Mouse (Mus musculus) urinary bladder, postnatal 25 days (tissue): Measurements from ENCODE around the gene Def6.

Experiments used
- DNase-seq: peaks from one replicate; pipeline ENCODE4 v3.0.0; 2022; ENCODE audit warnings: low spot score

Gene Def6

DNA sequence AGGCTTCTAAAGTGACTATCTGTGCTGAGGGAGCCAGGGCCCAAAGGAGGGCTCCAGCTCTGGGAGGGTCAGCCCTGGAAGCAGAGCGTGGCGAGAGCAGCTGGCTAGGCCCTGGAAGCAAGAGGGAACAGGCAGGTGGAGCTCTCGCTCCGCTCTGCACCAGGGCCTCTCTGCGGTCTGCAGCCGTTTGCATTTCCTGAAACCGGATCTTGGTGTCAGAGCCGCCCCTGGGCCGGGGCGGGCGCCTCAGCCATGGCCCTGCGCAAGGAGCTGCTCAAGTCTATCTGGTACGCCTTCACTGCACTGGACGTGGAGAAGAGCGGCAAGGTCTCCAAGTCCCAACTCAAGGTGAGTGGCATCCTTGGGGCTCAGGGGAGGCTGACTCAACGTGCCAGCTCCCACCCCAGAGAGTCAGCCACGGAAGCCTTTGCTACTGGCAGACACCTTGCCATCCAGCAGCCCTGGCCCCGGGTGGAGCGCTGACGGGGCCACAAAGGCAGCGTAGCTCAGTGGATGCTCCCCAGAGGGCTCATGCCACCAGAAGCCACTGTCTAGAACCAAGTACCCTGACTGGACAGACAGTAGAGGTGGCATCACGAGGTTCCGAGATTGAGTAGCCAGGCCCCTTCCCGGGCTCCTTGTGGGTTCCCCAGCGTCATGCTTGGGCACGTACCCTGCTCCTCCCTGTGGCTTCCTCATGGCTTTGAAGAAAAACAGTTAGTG lies at the start of gene Def6:
Def6 (plus strand) TSS at position 188 of the 723 bp plus-strand sequence.
- peak; percentile 57 for DNase-seq

DNA sequence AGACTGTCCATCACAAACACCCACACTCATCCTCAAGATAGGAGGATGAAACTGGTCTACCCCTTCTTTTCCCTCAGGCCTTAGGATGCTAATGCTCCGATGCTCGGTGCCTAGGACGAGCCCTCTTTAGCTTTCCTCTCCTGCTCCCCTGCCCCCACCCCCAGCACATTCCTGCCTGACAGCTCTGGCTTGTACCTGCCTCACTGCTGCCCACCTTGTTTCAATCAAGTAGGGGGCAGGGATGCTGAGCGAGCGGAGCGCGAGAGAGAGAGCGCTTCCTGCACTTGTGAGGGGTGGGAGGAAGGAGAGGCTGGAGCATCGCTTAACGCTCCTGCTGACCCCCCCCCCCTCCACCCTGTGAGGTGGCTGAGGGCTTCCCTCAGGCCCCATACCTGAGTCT lies 47.2 kb upstream of the Def6 start:
- DNase-seq = no peak

DNA sequence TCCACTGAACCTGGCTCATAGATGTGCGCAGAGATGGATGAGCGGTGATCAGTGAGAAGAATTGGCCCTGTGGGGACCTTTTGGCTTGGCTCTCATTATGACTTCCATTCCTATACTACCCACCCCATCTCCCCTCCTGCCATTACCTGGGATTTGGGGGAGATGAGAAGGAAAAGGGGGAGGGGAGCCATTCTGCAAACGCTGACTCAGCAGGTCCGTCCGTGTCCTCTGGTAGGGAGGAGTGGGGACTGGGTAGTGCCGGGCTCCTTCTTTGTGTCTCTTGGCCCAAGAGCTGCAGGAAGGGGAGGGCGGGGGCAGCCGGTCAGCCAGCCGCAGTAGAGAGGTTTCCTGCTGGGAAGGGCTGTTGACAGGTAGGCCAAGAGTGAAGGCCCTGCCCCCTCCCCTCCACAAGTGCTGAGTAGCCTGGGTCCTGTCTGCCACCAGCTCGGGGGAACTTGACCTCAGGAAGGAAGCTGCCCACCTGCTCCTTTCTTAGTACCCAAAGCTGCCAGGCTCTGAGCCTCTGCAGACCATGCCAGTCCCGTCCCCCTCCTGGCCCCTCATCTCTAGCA lies 46.2 kb upstream of the Def6 start:
- no peak for DNase-seq

DNA sequence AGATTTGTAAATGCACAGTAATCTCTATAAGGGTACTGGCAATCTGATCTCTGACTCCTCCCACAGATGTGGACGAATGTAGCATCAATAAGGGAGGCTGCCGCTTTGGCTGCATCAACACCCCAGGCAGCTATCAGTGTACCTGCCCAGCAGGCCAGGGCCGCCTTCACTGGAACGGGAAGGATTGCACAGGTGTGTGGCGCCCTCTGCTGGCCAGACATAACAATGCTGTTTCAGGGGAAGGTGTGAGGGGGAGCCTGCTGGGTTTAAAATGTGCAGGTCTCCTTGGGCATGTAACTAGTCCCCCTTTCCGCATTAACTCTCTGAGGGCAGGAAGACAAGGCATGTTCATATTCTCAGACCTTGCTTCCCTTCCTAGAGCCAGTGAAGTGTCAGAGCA lies 43.9 kb upstream of the Def6 start:
- peak; percentile 79 for DNase-seq

GRCm38 (mm10) chr17:28170460-28171305 lies 36.9 kb upstream of the Def6 start:
- DNase-seq = no peak

DNA sequence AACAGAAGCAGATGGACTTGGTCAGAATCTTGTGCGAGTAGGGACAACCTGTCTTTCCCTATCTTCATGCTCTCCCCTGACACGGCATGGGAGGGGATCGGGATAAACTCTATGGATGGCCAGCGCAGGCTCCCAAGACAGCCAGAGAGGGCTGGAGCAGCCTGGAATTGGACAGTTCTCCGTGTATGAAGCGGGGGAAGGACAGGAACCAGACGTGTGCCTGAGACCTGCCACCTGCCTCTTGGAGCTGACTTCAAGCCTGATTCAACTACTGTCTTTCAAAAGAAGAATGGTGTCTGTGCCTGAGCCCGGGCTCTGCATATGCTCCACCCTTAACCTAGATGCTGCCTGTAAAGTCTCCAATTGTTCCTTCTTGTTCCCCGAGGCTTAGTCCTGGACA lies 34.9 kb upstream of the Def6 start:
- DNase-seq = no peak

- peak; percentile 89 for DNase-seq
These were observed 30.6 kb upstream of the Def6 start, which contains the start of gene Zfp523 for GRCm38 (mm10) chr17:28176775-28177539. Gene Zfp523, plus strand, starts transcription at chr17:28177129.

GRCm38 (mm10) chr17:28177540-28178046 lies 30.0 kb upstream of the Def6 start:
- no peak for DNase-seq

DNA sequence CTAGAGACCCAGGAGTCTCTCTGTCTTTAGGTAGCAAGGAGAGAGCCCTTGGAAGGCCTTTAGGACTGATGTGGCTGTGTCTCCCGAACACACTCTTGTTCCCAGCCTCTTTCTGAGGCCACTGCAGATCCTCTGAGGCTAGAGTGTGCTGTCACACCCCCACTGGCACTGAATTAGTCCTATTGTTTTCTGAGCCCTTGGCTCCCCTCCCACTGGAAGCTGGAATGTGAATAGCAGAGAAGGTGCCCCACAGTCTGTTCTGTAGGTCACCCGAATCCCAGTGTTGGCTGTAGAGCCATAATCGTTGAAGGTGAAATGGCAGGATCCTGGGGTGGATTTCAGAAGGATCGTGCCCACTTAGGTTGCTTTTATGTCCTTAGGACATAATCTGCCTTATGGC lies 27.2 kb upstream of the Def6 start:
- DNase-seq = no peak

DNA sequence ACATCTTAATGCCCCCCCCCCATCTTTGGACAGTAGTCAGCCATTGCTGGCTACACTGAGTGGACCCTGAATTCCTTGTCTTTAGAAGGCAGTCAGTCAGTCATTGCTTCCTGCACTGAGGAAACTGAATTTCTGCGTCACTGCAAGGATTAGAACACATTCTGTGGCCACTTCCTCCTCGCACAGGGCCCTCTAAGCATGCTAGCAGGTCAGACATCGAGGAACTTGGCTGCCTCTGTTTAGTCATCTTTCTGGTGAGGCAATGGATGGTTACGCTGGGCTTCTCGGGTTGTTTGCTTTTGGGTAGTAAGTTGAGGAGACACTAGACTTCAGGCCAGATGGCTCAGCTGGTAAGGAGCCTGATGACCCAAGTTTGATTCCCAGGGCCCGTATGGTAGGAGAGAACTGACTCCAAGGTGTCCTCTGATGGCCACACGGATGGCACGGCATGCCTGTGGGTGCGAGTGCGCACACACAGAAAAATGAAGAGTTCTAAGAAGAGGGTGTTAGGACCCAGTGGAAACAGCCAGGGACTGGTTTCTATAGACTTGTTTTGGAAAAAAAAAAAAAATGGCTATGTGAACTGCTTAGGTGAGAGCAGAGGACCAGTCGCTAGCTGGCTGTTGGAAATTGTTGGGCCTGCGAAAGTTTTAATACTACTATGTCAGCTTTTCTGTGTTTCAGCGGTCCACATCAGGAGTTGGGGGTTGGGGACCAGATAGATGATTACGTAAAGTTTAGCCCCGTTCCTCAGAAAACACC lies 26.6 kb upstream of the Def6 start:
- DNase-seq = no peak

GRCm38 (mm10) chr17:28184971-28185638 lies 22.5 kb upstream of the Def6 start:
- DNase-seq = no peak

- no peak for DNase-seq
These were observed 19.3 kb upstream of the Def6 start for GRCm38 (mm10) chr17:28188313-28188712.

DNA sequence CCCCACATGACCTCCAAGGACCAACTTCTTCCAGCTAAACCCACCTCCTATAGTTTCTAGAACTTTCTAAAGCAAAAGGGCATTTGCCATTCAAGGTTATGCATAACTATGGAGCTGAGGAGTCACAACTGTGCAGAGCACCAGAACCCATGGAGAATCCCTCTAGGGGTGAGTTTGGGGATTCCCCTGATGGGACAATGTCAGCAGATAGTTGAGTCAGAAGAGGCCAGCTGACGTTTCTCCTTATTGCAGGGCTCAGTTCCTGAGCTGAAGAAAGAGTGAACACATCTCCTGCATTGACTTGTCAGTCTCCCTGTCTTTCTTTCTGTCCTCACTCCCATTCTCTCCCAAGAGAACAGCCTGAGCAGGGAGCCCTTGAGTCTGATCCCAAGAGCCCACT lies 14.8 kb upstream of the Def6 start:
- no peak for DNase-seq

GRCm38 (mm10) chr17:28193559-28193958 lies 14.0 kb upstream of the Def6 start:
- no peak for DNase-seq

GRCm38 (mm10) chr17:28195033-28195432 lies 12.5 kb upstream of the Def6 start:
- no peak for DNase-seq

DNA sequence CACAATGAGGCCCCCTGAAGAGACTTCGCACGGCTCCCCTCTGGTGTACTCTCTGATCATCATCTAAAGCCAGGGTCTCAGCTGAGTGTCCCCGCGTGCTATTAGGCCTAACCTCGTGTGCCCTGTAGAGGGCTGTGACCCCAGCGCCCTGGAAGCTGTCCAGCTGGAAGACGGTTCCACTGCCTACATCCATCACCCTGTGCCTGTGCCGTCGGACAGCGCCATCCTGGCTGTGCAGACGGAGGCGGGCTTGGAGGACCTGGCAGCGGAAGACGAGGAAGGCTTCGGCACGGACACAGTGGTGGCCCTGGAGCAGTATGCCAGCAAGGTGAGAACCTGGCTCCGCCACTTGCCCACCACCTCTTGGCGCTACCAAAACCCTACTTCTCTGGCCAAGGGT lies 9.9 kb upstream of the Def6 start:
- DNase-seq = no peak

- no peak for DNase-seq
These were observed 5.6 kb upstream of the Def6 start for GRCm38 (mm10) chr17:28201982-28202381.

DNA sequence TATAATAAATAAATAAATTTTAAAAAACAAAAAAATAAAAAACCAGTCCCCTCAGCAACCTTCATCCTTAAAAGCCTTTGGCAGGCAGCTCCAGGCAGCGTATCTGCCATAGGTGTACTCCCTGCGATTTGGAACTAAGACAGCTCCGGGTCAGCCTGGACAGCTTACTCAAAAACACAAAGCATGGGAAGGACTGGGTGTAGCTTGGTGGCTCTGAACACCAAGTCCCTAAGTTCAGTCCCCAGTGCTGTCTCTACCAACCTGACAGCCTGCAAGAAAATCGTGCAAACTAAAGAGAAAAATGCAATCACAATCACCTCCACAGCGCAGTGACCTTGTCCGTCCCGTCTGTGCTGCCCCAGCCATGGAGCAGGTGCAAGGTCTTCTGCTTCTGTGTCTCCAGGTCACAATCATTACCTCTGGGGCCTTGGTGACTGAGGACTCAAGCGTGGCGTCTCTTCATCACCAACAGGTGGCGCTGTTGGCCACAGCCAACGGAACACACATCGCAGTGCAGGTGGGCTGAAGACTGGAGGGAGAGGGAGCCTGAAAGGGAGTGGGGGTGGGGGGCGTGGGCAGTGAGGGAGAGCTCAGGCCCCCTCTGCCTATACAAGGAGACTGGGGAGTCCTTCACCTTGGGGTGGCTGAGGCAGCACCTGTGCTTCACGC lies 3.4 kb upstream of the Def6 start:
- peak; percentile 52 for DNase-seq

- DNase-seq = no peak
These were observed 2.1 kb upstream of the Def6 start for GRCm38 (mm10) chr17:28205443-28205842.

DNA sequence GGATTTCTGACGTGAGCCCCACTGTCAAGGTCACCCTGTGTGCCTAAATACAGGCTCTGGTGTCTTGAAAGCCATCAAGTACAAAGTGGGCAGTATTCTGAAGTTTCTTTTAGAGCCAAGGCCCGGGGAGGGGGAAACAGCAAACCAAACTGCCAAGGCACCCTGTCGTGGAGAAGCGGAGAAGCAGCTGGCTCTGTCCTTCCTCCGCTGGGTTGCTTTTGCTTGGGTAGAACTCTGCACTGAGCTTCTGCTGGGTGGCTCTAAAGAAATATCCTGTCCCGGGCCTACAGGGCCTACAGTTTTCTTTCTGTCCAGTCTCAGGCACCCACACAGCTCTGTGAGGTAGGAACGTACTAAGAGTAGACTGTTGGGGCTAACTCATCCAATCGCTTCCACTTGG lies 486 bp upstream of the Def6 start:
- no peak for DNase-seq
